Mouse (Mus musculus): ENCODE data around the gene Cables2.

DNA sequence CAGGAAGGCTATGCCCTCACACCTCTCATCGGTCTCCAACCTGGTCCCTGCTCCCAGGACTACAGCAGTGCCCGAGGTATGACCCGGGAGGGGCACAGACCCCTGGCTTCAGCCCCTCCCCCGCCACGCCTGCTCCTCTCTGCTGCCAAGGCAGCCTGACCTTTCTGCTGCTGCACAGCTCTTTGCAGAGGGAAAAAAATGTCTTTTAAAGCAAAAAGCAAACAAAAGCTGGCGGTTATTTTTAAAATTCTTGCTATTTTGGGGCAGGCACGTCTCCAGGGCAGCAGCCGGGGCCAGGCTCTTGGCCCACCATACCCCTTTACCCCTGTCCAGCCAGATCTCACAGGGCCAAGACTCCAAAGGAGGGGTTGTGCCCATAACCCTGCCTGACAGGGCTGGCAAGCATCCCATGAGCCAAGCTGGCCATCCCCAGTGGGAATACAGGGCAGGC lies 58.3 kb downstream of the Cables2 start:
- no peak for TF ChIP-seq CTCF (IDR thresholded peaks at IDR 0.05; ENCODE audit: low read depth, low read length)
- TF ChIP-seq POLR2A (IDR thresholded peaks at IDR 0.05; ENCODE audit: extremely low read depth, insufficient read depth, low read length) = no peak
